Mouse (Mus musculus): ENCODE results near the gene Impdh1.
A peak's percentile ranks its signal among the peaks of the same experiment; 100 is the strongest.

Gene Impdh1

GRCm38 (mm10) chr6:29211806-29212492, 4.2 kb downstream of the Impdh1 start:
- DNase-seq: peak; percentile 85

GRCm38 (mm10) chr6:29211146-29211545, 5.0 kb downstream of the Impdh1 start:
- DNase-seq: no peak

GRCm38 (mm10) chr6:29210231-29210936, 5.8 kb downstream of the Impdh1 start:
- DNase-seq: no peak

- peak; percentile 63 for DNase-seq
Observed at GRCm38 (mm10) chr6:29208178-29208577, 8.0 kb downstream of the Impdh1 start.

GRCm38 (mm10) chr6:29207017-29207416, 9.1 kb downstream of the Impdh1 start:
- DNase-seq: no peak

- no peak for DNase-seq
Observed at GRCm38 (mm10) chr6:29206006-29206405, 10.2 kb downstream of the Impdh1 start.

GRCm38 (mm10) chr6:29204932-29205614, 11.1 kb downstream of the Impdh1 start:
- DNase-seq: peak; percentile 70

GRCm38 (mm10) chr6:29203861-29204585, 12.1 kb downstream of the Impdh1 start:
- DNase-seq: no peak

GRCm38 (mm10) chr6:29203096-29203495, 13.1 kb downstream of the Impdh1 start:
- no peak for DNase-seq

- no peak for DNase-seq
Observed at GRCm38 (mm10) chr6:29201988-29202387, 14.2 kb downstream of the Impdh1 start.

GRCm38 (mm10) chr6:29201341-29201740, 14.8 kb downstream of the Impdh1 start:
- no peak for DNase-seq

GRCm38 (mm10) chr6:29200496-29200895, 15.7 kb downstream of the Impdh1 start:
- DNase-seq: no peak

- DNase-seq: no peak
Observed at GRCm38 (mm10) chr6:29199223-29199855, 16.8 kb downstream of the Impdh1 start.

- DNase-seq: peak; percentile 94
Observed at GRCm38 (mm10) chr6:29198309-29199222, 17.6 kb downstream of the Impdh1 start.

GRCm38 (mm10) chr6:29195846-29196698, 20.1 kb downstream of the Impdh1 start:
- DNase-seq: no peak

GRCm38 (mm10) chr6:29195146-29195545, 21.0 kb downstream of the Impdh1 start:
- no peak for DNase-seq

- DNase-seq: peak; percentile 51
Observed at GRCm38 (mm10) chr6:29193961-29194750, 22.0 kb downstream of the Impdh1 start.

- DNase-seq: no peak
Observed at GRCm38 (mm10) chr6:29187936-29188335, 28.2 kb downstream of the Impdh1 start.

GRCm38 (mm10) chr6:29179843-29180242, 36.3 kb downstream of the Impdh1 start:
- DNase-seq: no peak
